Mouse (Mus musculus): ENCODE measurements around the gene Lsm11.

The Lsm11 gene

DNA sequence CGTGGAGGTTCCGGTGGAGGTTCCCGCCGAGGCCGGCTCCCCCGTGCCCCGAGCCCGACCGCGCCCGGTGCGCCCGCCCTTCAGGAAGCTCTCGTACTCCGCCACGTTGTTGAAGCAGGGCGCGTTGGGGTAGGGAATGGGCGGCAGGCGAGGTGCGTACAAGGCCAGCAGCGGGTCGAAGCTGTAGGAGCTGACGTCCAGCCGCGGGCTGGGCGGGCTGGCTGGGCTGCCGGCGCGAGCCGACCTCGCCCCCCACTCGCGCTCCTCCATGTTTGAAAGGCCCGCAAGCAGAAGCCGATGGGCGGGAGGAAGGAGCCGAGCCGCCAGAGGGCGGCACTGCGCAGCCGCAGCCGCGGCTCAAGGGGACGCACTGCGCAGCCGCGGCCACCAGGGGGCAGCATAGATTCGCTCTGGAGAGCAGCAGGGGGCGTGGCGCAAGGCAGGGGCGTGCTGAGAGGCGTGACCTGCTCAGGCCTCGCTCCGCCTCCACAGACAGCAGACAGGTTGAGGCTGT, at the start of gene Lsm11:
Gene Lsm11, minus strand, starts transcription at position 293 of the 514 bp plus-strand sequence.
- peak; percentile 98 to 100 for DNase-seq (ENCODE audit: low spot score in 2 of 2)

DNA sequence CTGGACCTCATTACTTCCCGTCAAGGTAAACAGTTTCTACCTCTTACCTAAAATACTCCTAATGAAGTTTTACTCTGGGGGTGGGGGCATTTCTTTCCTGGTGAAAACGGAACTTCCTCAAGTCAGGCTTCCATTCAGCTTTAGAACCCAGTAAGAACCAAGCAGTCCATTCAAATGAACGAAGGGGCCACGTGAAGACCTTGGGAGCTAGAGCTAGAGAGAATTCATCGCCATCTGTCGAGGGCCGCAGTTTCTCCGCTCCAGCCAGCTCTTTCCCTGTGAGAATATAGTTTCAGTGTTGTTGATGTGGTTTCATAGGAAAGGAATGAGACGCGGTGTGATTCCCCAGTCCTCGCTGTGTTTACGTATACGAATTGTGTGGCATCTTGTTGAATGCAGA, 47.4 kb upstream of the Lsm11 start:
- DNase-seq (ENCODE audit: low spot score in 2 of 2) = no peak

DNA sequence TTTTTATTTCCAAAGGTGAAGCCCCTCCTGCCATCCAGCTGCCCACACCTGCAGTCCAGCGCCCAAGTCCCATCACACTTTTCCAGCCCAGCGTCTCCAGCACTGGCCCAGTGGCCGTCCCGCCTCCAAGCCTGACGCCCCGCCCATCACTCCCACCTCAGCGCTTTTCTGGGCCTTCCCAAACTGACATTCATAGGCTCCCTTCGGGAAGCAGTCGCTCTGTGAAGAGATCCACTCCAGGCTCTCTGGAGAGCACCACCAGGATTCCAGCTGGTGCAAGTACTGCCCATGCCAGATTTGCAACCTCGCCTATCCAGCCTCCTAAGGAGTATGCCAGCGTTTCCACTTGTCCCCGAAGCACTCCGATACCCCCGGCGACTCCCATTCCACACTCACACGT, 46.9 kb upstream of the Lsm11 start:
- no peak for DNase-seq (ENCODE audit: low spot score in 2 of 2)

DNA sequence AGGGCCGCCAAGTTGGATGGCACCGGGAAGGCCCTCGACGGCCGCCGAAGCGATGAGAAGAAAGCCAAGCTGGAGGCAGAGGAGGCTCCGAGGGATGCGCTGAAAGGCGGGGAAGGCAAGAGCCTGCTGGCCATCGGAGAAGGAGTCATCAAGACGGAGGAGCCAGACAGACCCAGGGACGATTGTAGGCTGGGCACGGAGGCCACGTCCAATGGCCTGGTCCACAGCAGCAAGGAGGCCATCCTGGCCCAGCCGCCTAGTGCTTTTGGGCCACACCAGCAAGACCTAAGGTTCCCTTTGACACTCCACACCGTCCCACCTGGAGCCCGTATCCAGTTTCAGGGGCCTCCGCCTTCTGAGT, 36.1 kb upstream of the Lsm11 start:
- DNase-seq (ENCODE audit: low spot score in 2 of 2) = no peak

DNA sequence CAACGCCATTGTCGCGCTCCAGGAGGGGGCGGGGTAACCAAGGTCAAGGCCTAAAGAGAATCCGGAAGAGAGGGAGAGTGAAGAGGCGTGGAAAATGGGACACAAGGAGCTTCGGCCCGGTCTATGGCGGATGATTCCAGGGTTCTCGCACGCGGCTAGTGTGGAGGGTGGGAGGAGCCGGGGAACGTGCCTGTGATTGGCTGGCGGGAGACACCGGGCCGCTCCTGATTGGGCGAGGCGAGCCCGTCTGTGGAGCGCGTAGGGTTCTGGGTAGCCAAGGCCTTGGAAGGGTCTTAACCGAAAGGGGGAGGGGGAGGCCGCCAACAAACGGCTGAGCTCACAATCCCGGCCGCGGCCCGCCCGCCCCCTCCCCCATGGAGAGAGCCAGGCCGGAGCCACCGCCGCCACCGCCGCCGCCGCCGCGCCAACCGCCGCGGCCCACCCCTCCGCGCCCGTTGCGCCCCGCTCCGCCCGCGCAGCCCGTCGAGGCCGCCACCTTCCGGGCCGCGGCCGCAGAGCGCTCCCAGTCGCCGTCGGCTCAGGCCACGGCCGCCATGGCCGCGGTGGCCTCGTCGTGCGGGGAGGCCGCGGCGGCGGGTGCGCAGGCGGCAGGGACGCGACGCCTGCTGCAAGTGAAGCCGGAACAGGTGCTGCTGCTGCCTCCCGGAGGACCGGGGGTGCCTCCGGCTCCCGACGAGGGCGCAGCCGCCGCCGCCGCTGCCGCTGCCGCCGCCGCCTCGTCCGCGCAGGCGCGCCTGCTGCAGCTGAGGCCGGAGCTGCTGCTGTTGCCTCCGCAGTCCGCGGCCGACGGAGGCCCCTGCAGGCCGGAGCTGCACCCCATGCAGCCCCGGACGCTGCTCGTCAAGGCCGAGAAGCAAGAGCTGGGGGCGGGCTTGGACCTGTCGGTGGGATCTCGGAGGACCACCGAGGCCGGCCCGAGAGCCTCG, 35.5 kb upstream of the Lsm11 start, which contains the start of gene Sox30:
Gene Sox30, plus strand, starts transcription at position 365 of the 947 bp plus-strand sequence.
- peak; percentile 34 to 73 for DNase-seq (ENCODE audit: low spot score in 2 of 2)

DNA sequence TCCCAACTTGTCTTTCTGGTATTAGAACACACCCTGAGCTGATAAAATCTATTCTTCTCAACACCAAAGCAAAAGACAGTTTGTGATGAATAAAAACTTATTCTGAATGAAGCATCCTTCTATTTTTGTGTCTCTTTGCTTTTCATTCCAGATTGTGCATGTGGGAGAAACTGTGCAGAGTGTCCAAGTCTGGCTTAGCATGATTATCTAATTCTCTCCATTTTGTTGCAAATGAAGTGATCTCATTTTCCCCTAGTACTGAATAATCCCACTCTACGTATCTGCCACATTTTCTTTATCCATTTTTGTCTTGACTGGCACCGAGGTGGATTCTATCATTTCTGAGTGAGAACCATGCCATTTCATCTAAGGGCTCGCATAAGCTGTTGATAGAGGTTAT, 31.3 kb upstream of the Lsm11 start:
- no peak for DNase-seq (ENCODE audit: low spot score in 2 of 2)

DNA sequence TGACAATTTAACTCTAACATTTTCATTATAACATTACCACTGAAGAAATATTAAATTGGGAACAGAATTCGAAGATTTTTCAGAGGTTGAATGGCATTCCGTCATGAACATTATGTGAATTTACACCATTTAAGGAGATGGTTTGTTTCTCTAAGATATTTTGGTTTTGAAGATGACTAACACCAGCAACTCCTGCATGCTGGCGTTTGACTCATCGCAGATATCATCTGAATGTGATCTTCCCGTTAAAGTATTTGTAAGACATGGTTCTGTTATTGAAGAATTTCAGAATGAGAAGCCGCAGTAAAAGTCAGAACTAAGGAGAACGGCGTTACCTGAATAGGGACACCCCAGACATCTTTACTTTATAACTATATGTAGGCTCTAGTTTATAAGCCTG, 29.7 kb upstream of the Lsm11 start:
- no peak for DNase-seq (ENCODE audit: low spot score in 2 of 2)

DNA sequence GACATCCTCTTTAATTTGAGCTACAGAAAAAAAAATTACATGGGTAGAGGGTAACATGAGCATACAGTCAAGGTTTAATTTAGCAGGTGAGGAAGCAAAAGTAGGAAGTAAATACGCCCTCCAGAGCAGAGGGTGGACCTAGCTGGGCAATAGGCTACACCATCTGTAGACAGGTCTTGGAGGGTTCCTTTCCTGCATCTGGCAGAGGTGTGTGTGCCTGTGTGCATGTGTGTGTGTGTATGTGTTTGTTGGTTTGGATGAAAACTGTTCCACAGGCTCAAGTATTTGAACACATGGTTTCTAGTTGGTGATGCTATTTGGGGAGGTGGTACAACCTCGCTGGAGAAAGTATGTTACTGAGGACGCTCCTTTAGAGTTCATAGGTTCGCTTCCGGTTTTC, 28.9 kb upstream of the Lsm11 start:
- no peak for DNase-seq (ENCODE audit: low spot score in 2 of 2)

DNA sequence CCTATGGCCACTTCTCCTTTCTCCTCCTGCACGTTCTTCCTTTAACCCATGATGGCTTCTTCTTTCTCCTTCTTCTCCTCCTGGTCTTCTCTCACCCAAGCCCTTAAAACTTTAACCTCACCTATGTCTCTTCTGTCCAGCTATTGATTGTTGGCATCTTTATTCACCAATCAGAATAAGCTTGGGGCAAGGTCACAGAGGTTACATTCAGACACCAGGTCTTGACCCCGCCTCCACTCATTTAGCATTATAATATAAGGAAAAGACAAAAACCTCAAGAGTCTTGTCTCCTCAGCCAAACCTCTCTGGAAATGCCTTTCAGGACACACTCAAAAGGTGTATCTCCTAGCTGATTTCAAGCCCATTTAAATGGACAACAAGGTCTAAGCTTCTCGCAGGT, 23.7 kb upstream of the Lsm11 start:
- no peak for DNase-seq (ENCODE audit: low spot score in 2 of 2)

DNA sequence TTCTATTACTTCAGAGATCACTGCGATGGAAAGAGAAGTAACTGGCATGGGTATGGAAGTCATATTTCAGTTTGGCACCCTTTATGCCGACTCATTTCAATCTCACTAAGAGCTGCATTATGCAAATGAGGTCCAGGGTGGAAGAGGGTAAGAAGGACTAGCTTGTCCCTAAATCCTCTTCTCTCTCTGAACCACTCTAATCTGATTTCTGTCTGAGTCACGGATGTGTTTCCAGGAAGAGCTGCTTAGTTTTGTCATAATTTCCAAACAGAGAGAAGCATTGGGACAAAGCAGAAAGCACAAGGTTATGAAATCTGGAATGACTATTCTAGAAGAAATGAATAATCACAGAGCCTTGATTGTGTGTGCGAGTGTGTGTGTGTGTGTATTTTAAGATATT, 22.2 kb upstream of the Lsm11 start:
- DNase-seq (ENCODE audit: low spot score in 2 of 2) = no peak

DNA sequence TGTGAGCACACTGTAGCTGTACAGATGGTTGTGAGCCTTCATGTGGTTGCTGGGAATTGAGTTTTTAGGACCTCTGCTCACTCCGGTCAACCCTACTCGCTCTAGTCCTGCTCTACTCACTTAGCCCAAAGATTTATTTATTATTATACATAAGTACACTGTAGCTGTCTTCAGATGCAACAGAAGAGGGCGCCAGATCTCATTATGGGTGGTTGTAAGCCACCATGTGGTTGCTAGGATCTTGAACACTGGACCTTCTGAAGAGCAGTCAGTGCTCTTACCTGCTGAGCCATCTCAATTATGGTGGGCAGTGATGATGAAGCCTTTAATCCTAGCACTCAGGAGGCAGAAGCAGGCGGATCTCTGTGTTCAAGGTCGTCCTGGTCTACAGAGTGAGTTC, 15.3 kb upstream of the Lsm11 start:
- no peak for DNase-seq (ENCODE audit: low spot score in 2 of 2)

DNA sequence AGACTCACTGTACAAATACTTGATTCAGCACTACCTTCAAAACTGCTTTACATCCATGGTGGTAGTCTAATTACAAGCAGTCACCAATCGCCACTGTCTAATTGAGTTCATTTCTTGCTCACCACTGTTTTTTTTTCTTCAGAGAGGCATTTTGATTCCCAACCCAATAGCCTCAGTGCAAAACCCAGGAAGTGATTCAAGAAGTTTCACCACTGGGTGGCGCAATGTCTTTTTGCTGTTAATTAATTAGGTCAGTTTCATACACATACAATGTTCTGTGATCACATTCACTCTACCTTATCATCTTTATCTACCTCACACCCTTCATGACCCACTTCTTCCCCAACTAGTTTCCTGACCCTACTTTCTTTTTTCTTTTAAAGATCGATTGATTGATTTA, 14.9 kb upstream of the Lsm11 start:
- DNase-seq (ENCODE audit: low spot score in 2 of 2) = no peak

DNA sequence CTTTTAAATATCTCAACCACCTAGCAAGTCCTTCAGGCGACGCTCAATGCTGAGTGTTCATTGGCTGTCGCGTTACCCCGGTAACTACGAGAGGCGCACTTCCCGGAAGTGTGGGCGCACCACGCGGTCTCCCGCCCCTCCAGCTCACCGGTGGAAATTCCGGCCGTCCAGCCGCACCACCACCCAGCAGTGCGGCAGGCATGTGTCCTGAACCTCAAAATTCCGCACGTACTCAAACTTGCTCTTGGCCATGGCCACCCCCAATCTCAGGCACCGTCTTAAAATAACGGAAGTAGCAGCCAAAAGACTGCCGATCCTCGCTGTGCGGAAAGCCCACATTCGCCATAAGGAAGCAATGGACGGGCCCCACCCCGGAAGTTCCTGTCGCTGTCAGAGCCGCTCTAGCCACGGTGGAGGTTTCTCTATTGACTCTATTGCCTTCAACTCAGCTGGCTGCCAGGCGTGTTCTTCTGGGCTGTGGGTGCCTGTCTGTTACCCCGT, 10.4 kb upstream of the Lsm11 start, which contains the start of gene Thg1l:
Gene Thg1l, minus strand, starts transcription at position 368 of the 501 bp plus-strand sequence.
- peak; percentile 87 to 92 for DNase-seq (ENCODE audit: low spot score in 2 of 2)

DNA sequence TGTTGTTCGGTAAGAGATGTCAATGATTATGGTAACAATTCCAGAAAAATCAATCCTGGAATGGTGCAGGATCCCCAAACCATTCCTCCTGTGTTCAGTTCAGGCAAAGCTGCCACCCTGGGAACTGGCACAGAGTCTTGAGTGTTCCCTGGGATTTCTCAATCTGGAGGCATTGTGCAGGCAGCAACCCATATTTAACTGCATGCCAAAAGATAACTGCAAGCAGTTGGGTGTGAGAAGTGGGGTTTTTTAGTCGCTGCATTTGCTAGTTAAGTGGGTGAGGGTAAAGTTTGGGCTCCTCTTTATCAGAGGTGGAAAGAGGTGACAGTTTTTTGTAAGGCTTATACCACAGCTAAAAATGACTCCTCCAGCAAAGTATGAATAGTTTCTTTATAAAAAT, 2.8 kb upstream of the Lsm11 start:
- no peak for DNase-seq (ENCODE audit: low spot score in 2 of 2)

DNA sequence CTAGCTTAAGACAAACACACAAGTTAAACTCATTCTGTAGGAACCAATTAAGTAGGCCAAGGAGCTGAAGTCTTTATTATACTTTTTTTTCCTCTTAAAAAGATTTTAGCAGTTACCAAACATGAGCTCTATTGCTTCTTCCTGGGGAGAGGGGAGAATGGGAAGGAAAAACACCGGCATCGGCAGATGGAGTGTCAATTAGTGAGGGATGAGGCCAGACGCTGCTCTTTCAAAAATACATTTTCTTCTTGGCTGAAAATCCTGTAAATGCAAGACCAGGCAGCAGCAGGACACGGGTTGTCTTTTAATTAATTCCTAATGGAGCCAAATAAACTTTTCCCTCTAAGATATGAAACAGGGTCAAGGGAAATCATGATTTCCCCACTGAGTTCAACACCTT, 2.1 kb upstream of the Lsm11 start:
- DNase-seq (ENCODE audit: low spot score in 2 of 2) = no peak

DNA sequence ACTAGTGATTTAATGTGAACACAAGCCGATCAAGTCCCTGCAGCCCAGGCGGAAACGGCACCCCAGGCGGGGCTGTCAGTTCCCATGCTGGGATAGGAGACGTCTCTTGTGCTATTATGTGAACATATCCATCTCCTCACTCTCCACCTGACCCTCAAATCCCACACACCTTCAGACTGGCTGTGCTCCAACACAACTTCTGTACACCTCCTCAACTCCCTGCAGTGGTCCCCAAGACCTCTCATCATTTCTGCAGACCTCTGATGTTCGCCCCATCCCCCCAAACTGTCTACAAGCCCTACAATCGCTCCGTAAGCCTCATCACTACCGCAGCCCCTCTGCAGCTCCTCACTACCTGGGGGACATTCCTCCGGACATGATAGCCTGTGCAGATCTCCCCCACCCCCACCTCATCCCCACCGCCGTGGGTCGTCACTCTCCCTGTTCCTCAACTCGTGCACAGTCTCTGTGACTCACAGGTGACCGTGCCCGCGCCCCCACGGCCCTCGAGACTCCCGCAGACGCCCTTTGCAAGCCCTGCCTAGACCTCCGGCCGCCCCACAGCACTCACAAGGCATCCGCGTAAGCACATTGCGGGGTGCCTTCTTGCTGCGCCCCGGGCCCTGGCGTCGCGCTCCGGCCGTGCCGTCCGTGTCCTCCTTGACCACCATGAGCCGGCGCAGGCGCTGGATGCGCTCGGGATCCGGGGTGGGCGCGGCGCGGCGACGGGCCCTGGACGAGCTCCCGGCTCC, 668 bp downstream of the Lsm11 start:
- peak in 1 of 2 experiments; percentile 87 for DNase-seq (ENCODE audit: low spot score in 2 of 2)

DNA sequence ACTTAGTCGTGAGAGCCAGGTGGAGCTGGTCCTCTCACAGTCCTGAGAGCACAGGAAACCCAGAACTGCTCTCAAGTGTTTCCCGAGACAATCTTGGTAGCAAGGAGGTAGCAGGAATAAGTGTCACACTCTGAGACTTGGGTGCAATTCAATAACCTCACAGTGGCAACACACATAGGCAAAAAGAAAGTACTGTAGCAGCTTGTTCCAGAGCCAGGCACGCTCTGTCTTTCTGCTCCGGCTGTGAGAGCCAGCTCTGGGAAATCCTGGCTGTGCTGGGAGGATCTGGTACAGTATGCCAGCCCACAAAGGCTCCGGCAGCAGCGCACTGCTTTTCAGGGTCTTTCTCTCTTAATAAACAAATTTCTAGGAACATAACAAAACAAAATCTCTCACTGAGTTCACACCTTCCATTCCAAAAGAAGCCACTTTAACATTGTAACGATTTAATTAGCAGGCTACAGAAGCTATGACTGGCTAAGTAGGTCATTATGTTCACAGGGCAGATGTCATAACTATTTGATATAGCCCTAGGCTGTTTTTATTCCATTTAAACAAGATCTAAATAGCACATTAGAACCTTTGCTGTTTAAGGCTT, 1.5 kb downstream of the Lsm11 start:
- DNase-seq (ENCODE audit: low spot score in 2 of 2) = no peak

DNA sequence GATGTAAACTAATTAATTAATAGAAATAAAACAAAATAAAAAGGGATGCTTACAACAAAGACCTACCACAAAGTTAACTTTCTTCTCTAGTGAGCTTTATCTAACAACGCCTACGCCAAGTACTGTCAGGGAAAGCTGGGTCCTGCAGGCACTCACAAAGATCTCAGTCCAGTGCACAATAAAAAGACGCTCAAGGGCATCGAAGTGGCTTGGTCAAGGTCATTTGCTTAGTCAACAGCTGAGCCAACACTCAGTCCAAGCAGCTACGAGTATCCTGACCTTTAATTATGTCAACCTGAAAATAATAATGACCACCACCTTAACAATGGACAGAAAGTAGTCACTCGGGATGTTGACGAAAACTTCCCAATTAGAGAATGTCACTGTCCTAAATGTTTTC, 2.5 kb downstream of the Lsm11 start:
- no peak for DNase-seq (ENCODE audit: low spot score in 2 of 2)

DNA sequence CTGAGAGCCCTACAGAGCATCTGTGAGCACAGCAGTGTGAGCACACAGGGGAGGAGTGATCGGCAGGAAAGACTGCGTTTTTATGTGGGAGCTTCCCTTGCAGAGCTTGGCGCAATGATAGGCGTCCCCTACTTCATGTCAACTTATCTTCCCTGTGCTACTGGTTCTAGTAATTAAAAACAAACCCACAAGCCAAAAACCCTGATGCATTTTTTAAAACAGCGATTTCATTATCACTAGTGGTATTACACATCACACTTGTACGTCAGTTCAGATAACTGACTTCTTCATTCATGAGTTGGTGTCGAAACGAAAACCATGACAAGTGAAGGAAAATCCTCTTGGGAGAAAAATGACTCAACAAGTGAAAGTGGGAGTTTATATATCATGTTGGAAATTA, 5.8 kb downstream of the Lsm11 start:
- no peak for DNase-seq (ENCODE audit: low spot score in 2 of 2)

DNA sequence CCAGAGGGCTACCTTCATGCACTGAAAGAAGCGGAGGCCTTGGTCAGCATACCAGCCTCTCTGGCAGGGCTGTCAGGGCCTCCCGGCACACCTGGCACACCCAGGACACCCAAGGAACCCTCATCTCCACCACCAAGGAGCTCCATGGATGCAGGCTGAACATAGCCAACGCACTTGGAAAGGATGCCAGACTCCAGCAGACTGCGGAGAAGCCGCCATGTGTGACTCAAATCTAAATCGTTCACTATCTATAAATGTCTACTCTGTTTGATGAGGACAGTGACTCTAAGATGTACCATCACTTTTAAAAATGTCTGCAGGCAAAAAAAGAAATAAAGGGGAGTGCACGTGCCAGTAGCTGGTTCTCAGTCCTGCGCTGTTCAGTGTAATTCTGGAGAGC, 7.3 kb downstream of the Lsm11 start:
- DNase-seq (ENCODE audit: low spot score in 2 of 2) = no peak

DNA sequence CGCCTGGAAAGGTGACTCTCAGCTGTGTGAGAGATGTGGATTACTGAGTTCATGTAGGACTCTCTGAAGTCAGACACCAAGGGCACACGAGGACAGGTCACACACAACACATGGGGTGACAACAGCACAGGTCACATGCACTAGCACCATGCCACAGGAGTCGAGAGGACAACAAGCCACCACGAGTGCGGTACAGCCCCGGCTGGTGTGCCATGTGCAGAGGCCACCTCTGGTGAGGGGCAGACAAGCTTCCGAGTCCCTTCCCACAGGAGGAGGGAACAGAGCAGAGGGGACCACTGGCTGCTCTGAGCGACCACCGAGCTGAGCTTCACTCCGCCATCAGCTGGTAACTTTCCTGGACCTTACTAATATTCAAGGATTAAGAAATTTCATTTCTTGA, 12.0 kb downstream of the Lsm11 start:
- DNase-seq (ENCODE audit: low spot score in 2 of 2) = no peak

DNA sequence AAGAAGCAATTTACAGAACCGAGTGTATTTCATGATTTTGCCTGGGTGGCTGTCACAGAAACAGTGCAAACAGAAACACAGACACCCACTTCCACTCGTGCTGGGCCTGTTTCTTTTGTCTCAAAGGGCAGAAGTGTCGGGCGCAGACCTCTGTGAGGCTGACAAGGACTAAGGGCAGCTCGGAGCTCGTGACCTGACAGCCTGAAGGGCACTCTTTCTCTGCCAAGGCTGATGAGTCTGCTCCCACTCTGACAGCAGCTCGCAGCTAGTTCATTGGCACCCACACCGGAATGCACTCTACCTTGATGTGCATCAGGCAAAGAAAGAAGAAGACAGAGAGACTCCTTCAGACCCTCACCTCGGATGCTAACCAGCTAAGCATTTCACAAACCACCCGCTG, 15.2 kb downstream of the Lsm11 start:
- DNase-seq (ENCODE audit: low spot score in 2 of 2) = no peak

Data from spleen, postnatal 4 days (tissue).